Mouse (Mus musculus) embryonic facial prominence, embryonic 12.5 days (tissue): ENCODE measurements around the gene Prmt3. TPM values are rescaled to one million over a fixed set of nuclear protein-coding genes. Genes with fewer than 3 reads are reported as not detected.

Source experiments
- ATAC-seq: fragments of 200-750 bp; cut with Nextera tagmentation; 2 replicates; pipeline ENCODE4 v1.8.0; 2017; ENCODE audit not compliant: insufficient number of reproducible peaks, insufficient read depth, low FRiP score, low TSS enrichment
- H3K27ac ChIP-seq: fragments of 300-500 bp; sonication (generic); 2 replicates; pipeline ENCODE4 v1.5.1; 2016; ENCODE audit warnings: mild to moderate bottlenecking
- H3K27me3 ChIP-seq: fragments of 300-500 bp; sonication (generic); 2 replicates; pipeline ENCODE4 v1.6.1; 2016; ENCODE audit warnings: mild to moderate bottlenecking, moderate library complexity
- H3K36me3 ChIP-seq: fragments of 300-500 bp; sonication (generic); 2 replicates; pipeline ENCODE4 v1.6.1; 2016; ENCODE audit warnings: mild to moderate bottlenecking
- H3K4me1 ChIP-seq: fragments of 300-500 bp; sonication (generic); 2 replicates; pipeline ENCODE4 v1.6.1; 2016
- H3K4me2 ChIP-seq: fragments of 300-500 bp; sonication (generic); replicated peaks from 2 replicates; pipeline ENCODE4 v1.6.1; 2016; ENCODE audit warnings: mild to moderate bottlenecking, moderate library complexity
- H3K4me3 ChIP-seq: fragments of 300-500 bp; sonication (generic); 2 replicates; pipeline ENCODE4 v1.5.1; 2016; ENCODE audit warnings: mild to moderate bottlenecking
- H3K9ac ChIP-seq: fragments of 300-500 bp; sonication (generic); 2 replicates; pipeline ENCODE4 v1.6.1; 2016; ENCODE audit warnings: mild to moderate bottlenecking, moderate library complexity
- H3K9me3 ChIP-seq: fragments of 300-500 bp; sonication (generic); 2 replicates; pipeline ENCODE4 v1.6.1; 2016; ENCODE audit warnings: mild to moderate bottlenecking, moderate library complexity
- WGBS: fragments of 180-500 bp; shearing (Covaris S2); methylation state at CpG from one replicate; pipeline ENCODE4 v1.1.7; 2016; 5-methylcytosine and 5-hydroxymethylcytosine counted together
- polyA plus RNA-seq: library from polyadenylated mRNA; unstranded; fragments of >200 nt; fragmentation: Nextera tagmentation; extraction: Ambion mirVana; gene quantifications from 2 replicates; pipeline ENCODE4 v1.2.1, GENCODE M21; 2016

Prmt3 gene
- polyA plus RNA-seq, 1 experiment from 2014 or later = 56.4 TPM

- H3K9me3 ChIP-seq = no peaks in the 10 kb centered on the region
- H3K9ac ChIP-seq = no peak overlapping the region
- peaks cover 32% of the 10 kb centered on the region for H3K36me3 ChIP-seq
- ATAC-seq = no peak
- WGBS = 68% methylated on average over 5 of the region's 5 CpGs
- H3K27ac ChIP-seq = no peak overlapping the region
- H3K4me2 ChIP-seq = no peak overlapping the region
- H3K4me1 ChIP-seq = no peaks in the 10 kb centered on the region
- no peaks in the 10 kb centered on the region for H3K27me3 ChIP-seq
- H3K4me3 ChIP-seq = no peak overlapping the region
These were observed 26.6 kb downstream of the Prmt3 start for GRCm38 (mm10) chr7:49804638-49805165.

GRCm38 (mm10) chr7:49805618-49806017 lies 27.5 kb downstream of the Prmt3 start:
- Histone ChIP-seq H3K36me3 (peaks cover 29% of the 10 kb centered on the region), H3K27ac (no peak overlapping the region), H3K4me1 (no peaks in the 10 kb centered on the region), H3K27me3 (no peaks in the 10 kb centered on the region), H3K4me3 (no peak overlapping the region), H3K4me2 (no peak overlapping the region), H3K9me3 (no peaks in the 10 kb centered on the region), H3K9ac (no peak overlapping the region)
- no peak for ATAC-seq
- 76% methylated on average over 3 of the region's 3 CpGs for WGBS

GRCm38 (mm10) chr7:49807093-49807682 lies 29.0 kb downstream of the Prmt3 start:
- Histone ChIP-seq H3K27me3 (no peaks in the 10 kb centered on the region), H3K36me3 (peaks cover 21% of the 10 kb centered on the region), H3K9ac (no peak overlapping the region), H3K4me3 (no peak overlapping the region), H3K9me3 (no peaks in the 10 kb centered on the region), H3K27ac (no peak overlapping the region), H3K4me2 (no peak overlapping the region), H3K4me1 (no peaks in the 10 kb centered on the region)
- WGBS = 86% methylated on average over 9 of the region's 9 CpGs
- no peak for ATAC-seq

GRCm38 (mm10) chr7:49807846-49808622 lies 29.9 kb downstream of the Prmt3 start:
- ATAC-seq = no peak
- Histone ChIP-seq H3K4me2 (no peak overlapping the region), H3K27ac (no peak overlapping the region), H3K9ac (no peak overlapping the region), H3K9me3 (no peaks in the 10 kb centered on the region), H3K36me3 (peaks cover 21% of the 10 kb centered on the region), H3K4me1 (no peaks in the 10 kb centered on the region), H3K27me3 (no peaks in the 10 kb centered on the region), H3K4me3 (no peak overlapping the region)
- WGBS = 87% methylated on average over 17 of the region's 17 CpGs

GRCm38 (mm10) chr7:49809100-49809499 lies 31.0 kb downstream of the Prmt3 start:
- Histone ChIP-seq H3K27me3 (no peaks in the 10 kb centered on the region), H3K4me3 (no peak overlapping the region), H3K4me1 (no peaks in the 10 kb centered on the region), H3K4me2 (no peak overlapping the region), H3K36me3 (peaks cover 21% of the 10 kb centered on the region), H3K9me3 (no peaks in the 10 kb centered on the region), H3K9ac (no peak overlapping the region), H3K27ac (no peak overlapping the region)
- ATAC-seq = no peak
- WGBS = 91% methylated on average over 6 of the region's 6 CpGs

GRCm38 (mm10) chr7:49809562-49809961 lies 31.4 kb downstream of the Prmt3 start:
- ATAC-seq = no peak
- H3K36me3 ChIP-seq = peaks cover 21% of the 10 kb centered on the region
- H3K9ac ChIP-seq = no peak overlapping the region
- no peaks in the 10 kb centered on the region for H3K27me3 ChIP-seq
- no peak overlapping the region for H3K4me2 ChIP-seq
- 73% methylated on average over 3 of the region's 3 CpGs for WGBS
- H3K9me3 ChIP-seq = no peaks in the 10 kb centered on the region
- H3K4me1 ChIP-seq = no peaks in the 10 kb centered on the region
- no peak overlapping the region for H3K4me3 ChIP-seq
- H3K27ac ChIP-seq = no peak overlapping the region

GRCm38 (mm10) chr7:49811346-49811745 lies 33.2 kb downstream of the Prmt3 start:
- Histone ChIP-seq H3K9me3 (no peaks in the 10 kb centered on the region), H3K4me2 (no peak overlapping the region), H3K4me1 (no peaks in the 10 kb centered on the region), H3K4me3 (no peak overlapping the region), H3K27ac (no peak overlapping the region), H3K9ac (no peak overlapping the region), H3K27me3 (no peaks in the 10 kb centered on the region), H3K36me3 (peaks cover 21% of the 10 kb centered on the region)
- no peak for ATAC-seq
- WGBS = 57% methylated on average over 4 of the region's 4 CpGs

GRCm38 (mm10) chr7:49819393-49819792 lies 41.2 kb downstream of the Prmt3 start:
- Histone ChIP-seq H3K4me2 (no peak overlapping the region), H3K27me3 (no peaks in the 10 kb centered on the region), H3K27ac (no peak overlapping the region), H3K4me3 (no peak overlapping the region), H3K4me1 (peaks cover 8% of the 10 kb centered on the region; the same call in 1 of the 2 replicates), H3K36me3 (0 out of 2 replicates have a peak, but pooled peaks cover 10% of the 10 kb centered on the region), H3K9ac (no peak overlapping the region), H3K9me3 (no peaks in the 10 kb centered on the region)
- 56% methylated on average over 4 of the region's 4 CpGs for WGBS
- ATAC-seq = no peak

- 0 out of 2 replicates have a peak, but pooled peaks cover 10% of the 10 kb centered on the region for H3K36me3 ChIP-seq
- H3K4me3 ChIP-seq = no peak overlapping the region
- H3K27me3 ChIP-seq = no peaks in the 10 kb centered on the region
- ATAC-seq = no peak
- no peak overlapping the region for H3K27ac ChIP-seq
- H3K4me2 ChIP-seq = no peak overlapping the region
- no peaks in the 10 kb centered on the region for H3K9me3 ChIP-seq
- no peak overlapping the region for H3K9ac ChIP-seq
- peaks cover 8% of the 10 kb centered on the region; the same call in 1 of the 2 replicates for H3K4me1 ChIP-seq
- WGBS = 72% methylated on average over 1 of the region's 1 CpGs
These were observed 43.2 kb downstream of the Prmt3 start for GRCm38 (mm10) chr7:49821370-49821769.

GRCm38 (mm10) chr7:49822028-49822427 lies 43.9 kb downstream of the Prmt3 start:
- Histone ChIP-seq H3K4me2 (no peak overlapping the region), H3K27ac (no peak overlapping the region), H3K4me3 (no peak overlapping the region), H3K36me3 (peaks cover 15% of the 10 kb centered on the region), H3K9me3 (no peaks in the 10 kb centered on the region), H3K4me1 (peaks cover 8% of the 10 kb centered on the region; the same call in 1 of the 2 replicates), H3K9ac (no peak overlapping the region), H3K27me3 (no peaks in the 10 kb centered on the region)
- WGBS = 89% methylated on average over 2 of the region's 2 CpGs
- no peak for ATAC-seq

- peaks cover 21% of the 10 kb centered on the region for H3K36me3 ChIP-seq
- no peaks in the 10 kb centered on the region for H3K9me3 ChIP-seq
- H3K4me1 ChIP-seq = peaks cover 8% of the 10 kb centered on the region; the same call in 1 of the 2 replicates
- ATAC-seq = no peak
- no peak overlapping the region for H3K4me3 ChIP-seq
- H3K27me3 ChIP-seq = no peaks in the 10 kb centered on the region
- no peak overlapping the region for H3K9ac ChIP-seq
- WGBS = 83% methylated on average over 4 of the region's 4 CpGs
- H3K27ac ChIP-seq = no peak overlapping the region
- H3K4me2 ChIP-seq = no peak overlapping the region
These were observed 45.4 kb downstream of the Prmt3 start for GRCm38 (mm10) chr7:49823595-49823994.

- H3K4me3 ChIP-seq = no peak overlapping the region
- H3K36me3 ChIP-seq = peaks cover 21% of the 10 kb centered on the region
- H3K4me2 ChIP-seq = no peak overlapping the region
- no peak for ATAC-seq
- 91% methylated on average over 6 of the region's 6 CpGs for WGBS
- H3K9ac ChIP-seq = no peak overlapping the region
- H3K27ac ChIP-seq = no peak overlapping the region
- no peaks in the 10 kb centered on the region for H3K9me3 ChIP-seq
- H3K27me3 ChIP-seq = no peaks in the 10 kb centered on the region
- H3K4me1 ChIP-seq = peaks cover 4% of the 10 kb centered on the region; the same call in 1 of the 2 replicates
These were observed 45.9 kb downstream of the Prmt3 start for GRCm38 (mm10) chr7:49824043-49824442.
